Mouse (Mus musculus): ENCODE data around the gene Gm10382. TPM values are rescaled to one million over a fixed set of nuclear protein-coding genes. Genes with fewer than 3 reads are reported as not detected.

Gene Gm10382
- total RNA-seq, 1 experiment = 0.98 TPM

DNA sequence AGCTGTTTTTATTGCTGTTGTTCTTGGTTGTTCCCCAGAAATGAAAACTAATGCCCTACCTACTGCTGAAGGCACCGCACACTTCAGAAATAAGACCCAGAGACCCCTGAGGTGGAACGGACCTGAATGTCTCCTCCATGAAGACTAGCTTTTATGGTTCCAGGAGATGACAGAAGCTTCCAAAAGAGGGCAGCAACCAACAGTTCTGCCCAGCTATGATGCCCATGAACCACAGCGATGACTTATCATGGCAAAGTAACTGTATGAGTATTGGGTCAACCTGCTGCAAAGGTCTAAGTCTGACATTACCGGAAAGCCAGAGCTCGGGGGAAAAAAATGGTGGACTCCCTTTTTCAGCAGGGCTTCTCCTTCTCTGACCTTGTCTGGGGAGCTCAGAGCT, 10.2 kb upstream of the Gm10382 start:
- H3K4me1 ChIP-seq (ENCODE audit: control insufficient read depth in 2 of 2, insufficient read depth in 2 of 2, low read length in 2 of 2, poor library complexity in 1 of 2) = no peaks in the 10 kb centered on the region
- no peak overlapping the region for H3K9ac ChIP-seq (ENCODE audit: insufficient read depth, low read depth, low read length, poor library complexity, severe bottlenecking)
- DNase-seq (ENCODE audit: low read depth, low spot score) = no peak
- H3K36me3 ChIP-seq (ENCODE audit: control insufficient read depth, insufficient read depth, low read length, poor library complexity, severe bottlenecking) = no peaks in the 10 kb centered on the region
- no peaks in the 10 kb centered on the region for H3K9me3 ChIP-seq (ENCODE audit: control insufficient read depth, insufficient read depth, low read depth, low read length)
- in situ Hi-C loops (cut with MboI; ENCODE audit: low sequenced_read_pairs in 2 of 2, unreplicated experiment in 2 of 2) = no loop called here
- TF ChIP-seq ZNF384 (IDR thresholded peaks at IDR 0.05; ENCODE audit: low read depth, low read length) (no peak), CHD2 (IDR thresholded peaks at IDR 0.05; ENCODE audit: low read depth, low read length) (no peak), ZC3H11A (IDR thresholded peaks at IDR 0.05; ENCODE audit: borderline replicate concordance, low read depth, low read length) (no peak), MAFK (IDR thresholded peaks at IDR 0.05; ENCODE audit: insufficient read depth, low read depth, low read length) (no peak), HCFC1 (IDR thresholded peaks at IDR 0.05; ENCODE audit: borderline replicate concordance, insufficient read depth, low read length) (no peak)
- H3K27ac ChIP-seq (ENCODE audit: insufficient read depth, low read depth, low read length, poor library complexity, severe bottlenecking) = no peak overlapping the region
- no peak overlapping the region for H3K4me3 ChIP-seq (ENCODE audit: insufficient read depth in 1 of 2, low read depth in 1 of 2, low read length in 2 of 2, poor library complexity in 1 of 2, severe bottlenecking in 1 of 2)

DNA sequence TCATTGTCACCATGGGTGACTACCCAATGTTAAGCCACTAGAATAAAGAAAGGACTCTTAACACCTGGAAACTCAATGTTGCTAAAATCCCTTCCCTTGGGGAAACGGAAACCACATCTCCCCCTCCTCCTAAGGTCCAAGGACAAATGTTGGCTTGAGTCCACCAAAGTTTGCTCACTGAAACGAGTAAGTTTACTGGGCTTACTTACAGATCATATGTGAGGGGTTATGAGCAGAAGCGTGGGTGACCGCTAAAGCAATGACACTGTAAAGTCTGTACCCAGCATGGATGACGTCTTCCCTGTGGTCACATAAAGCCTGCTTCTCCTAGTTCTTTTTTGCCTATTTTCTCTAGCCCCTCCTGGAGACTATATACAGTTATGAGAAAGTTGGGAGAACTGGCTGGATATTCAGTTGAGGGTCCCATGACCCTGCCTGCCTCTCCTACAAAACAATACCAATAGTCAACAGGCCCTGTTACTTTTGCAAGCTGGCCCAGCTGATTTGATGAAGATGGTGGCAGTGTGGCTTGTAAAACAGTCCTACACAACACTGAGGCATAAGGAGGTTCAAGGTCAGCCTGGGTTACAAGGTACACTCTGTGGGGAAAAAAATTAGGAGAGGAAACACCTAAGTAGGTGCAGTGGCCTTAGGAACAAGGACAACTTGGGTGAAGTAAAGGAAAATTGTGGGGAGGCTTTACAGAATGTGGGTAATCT, 7.0 kb upstream of the Gm10382 start:
- in situ Hi-C loops (cut with MboI; ENCODE audit: low sequenced_read_pairs in 2 of 2, unreplicated experiment in 2 of 2) = no loop called here
- H3K36me3 ChIP-seq (ENCODE audit: control insufficient read depth, insufficient read depth, low read length, poor library complexity, severe bottlenecking) = peaks cover 11% of the 10 kb centered on the region
- H3K4me1 ChIP-seq (ENCODE audit: control insufficient read depth in 2 of 2, insufficient read depth in 2 of 2, low read length in 2 of 2, poor library complexity in 1 of 2) = no peaks in the 10 kb centered on the region
- no peak overlapping the region for H3K4me3 ChIP-seq (ENCODE audit: insufficient read depth in 1 of 2, low read depth in 1 of 2, low read length in 2 of 2, poor library complexity in 1 of 2, severe bottlenecking in 1 of 2)
- H3K9ac ChIP-seq (ENCODE audit: insufficient read depth, low read depth, low read length, poor library complexity, severe bottlenecking) = no peak overlapping the region
- DNase-seq (ENCODE audit: low read depth, low spot score) = no peak
- no peak for TF ChIP-seq ZC3H11A (IDR thresholded peaks at IDR 0.05; ENCODE audit: borderline replicate concordance, low read depth, low read length)
- no peak for TF ChIP-seq ZNF384 (IDR thresholded peaks at IDR 0.05; ENCODE audit: low read depth, low read length)
- H3K9me3 ChIP-seq (ENCODE audit: control insufficient read depth, insufficient read depth, low read depth, low read length) = no peaks in the 10 kb centered on the region
- no peak overlapping the region for H3K27ac ChIP-seq (ENCODE audit: insufficient read depth, low read depth, low read length, poor library complexity, severe bottlenecking)

DNA sequence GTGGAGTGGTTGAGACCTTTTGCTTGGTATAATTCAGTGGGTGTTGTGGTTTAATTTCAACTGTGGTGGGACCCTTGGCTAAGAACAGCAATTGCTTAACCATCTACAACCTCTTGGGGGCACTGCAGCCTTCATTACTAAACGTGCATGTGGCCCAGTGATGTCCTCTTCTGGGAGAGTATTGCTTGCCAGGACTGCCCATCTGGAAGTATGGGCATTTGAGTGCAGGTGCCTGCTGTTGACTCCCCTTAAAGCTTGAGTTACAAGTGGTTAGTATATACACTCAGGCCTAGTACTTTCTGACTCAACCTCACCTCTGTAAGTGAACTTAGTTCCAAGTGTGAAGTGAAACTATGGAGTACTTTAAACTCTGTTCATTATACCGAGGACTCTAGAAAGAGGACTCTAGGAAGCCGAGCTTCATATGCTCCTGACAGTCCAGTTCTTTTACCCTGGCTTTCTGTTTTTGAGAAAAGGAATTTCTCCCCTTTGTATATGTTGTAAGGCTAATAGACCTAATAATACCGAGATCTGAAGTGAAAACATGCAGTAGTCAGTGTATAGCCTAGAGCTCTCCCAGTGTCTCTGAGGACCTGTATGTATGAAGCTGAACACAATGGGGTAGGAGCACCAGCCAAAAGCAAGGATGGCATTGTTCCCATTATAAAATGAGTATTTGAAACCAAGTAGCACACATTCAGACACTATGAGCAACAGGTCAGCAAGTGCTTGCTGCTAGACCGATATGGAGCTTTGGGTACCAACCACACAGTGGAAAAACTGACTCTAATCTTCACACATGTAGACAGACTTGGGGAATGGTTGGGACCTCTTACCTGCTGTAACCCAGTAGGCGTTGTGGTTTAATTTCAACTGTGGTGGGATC, 6.2 kb upstream of the Gm10382 start:
- H3K36me3 ChIP-seq (ENCODE audit: control insufficient read depth, insufficient read depth, low read length, poor library complexity, severe bottlenecking) = peaks cover 11% of the 10 kb centered on the region
- no peak overlapping the region for H3K27ac ChIP-seq (ENCODE audit: insufficient read depth, low read depth, low read length, poor library complexity, severe bottlenecking)
- DNase-seq (ENCODE audit: low read depth, low spot score) = no peak
- H3K4me3 ChIP-seq (ENCODE audit: insufficient read depth in 1 of 2, low read depth in 1 of 2, low read length in 2 of 2, poor library complexity in 1 of 2, severe bottlenecking in 1 of 2) = no peak overlapping the region
- TF ChIP-seq ZC3H11A (IDR thresholded peaks at IDR 0.05; ENCODE audit: borderline replicate concordance, low read depth, low read length) (no peak), ZNF384 (IDR thresholded peaks at IDR 0.05; ENCODE audit: low read depth, low read length) (no peak), HCFC1 (IDR thresholded peaks at IDR 0.05; ENCODE audit: borderline replicate concordance, insufficient read depth, low read length) (no peak), MAFK (IDR thresholded peaks at IDR 0.05; ENCODE audit: insufficient read depth, low read depth, low read length) (no peak), CHD2 (IDR thresholded peaks at IDR 0.05; ENCODE audit: low read depth, low read length) (no peak; the same call in 1 of the 2 replicates)
- no peak overlapping the region for H3K9ac ChIP-seq (ENCODE audit: insufficient read depth, low read depth, low read length, poor library complexity, severe bottlenecking)
- H3K4me1 ChIP-seq (ENCODE audit: control insufficient read depth in 2 of 2, insufficient read depth in 2 of 2, low read length in 2 of 2, poor library complexity in 1 of 2) = no peaks in the 10 kb centered on the region
- H3K9me3 ChIP-seq (ENCODE audit: control insufficient read depth, insufficient read depth, low read depth, low read length) = no peaks in the 10 kb centered on the region
- in situ Hi-C loops (cut with MboI; ENCODE audit: low sequenced_read_pairs in 2 of 2, unreplicated experiment in 2 of 2) = no loop called here

DNA sequence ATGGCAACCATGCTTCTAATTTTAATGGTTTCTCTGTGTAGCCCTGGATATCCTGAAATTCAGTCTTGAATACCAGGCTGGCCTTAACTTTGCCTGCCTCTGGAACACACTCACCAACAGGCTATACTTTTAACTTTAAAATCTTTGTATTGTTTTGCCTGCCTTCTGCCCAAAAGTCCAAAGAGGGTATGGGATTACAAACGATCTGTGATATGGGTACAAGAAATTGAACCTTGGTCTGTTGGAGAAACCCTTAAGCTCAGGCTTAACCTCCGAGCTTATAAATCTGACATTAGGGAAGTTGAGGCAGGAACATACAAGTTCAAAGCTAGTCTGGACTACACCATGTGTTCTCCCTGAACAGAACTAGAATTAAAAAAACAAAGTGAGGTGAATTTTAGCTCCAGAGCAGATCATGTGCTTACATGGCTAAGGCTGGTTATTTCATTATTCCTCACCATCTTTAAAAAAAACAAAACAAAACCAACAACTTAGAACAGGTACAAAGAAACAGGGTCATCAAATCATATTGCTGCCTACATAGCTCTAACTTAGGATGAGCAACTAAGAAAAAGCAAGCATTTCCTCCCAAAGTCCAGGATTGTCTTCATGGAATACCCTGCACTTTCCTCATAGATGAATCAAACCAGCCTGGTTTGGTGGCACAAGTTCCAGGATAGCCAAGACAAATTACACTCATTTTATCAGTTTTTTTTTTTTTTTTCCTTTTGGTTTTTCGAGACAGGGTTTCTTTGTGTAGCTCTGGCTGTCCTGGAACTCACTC, 5.3 kb upstream of the Gm10382 start:
- peaks cover 20% of the 10 kb centered on the region for H3K36me3 ChIP-seq (ENCODE audit: control insufficient read depth, insufficient read depth, low read length, poor library complexity, severe bottlenecking)
- H3K9ac ChIP-seq (ENCODE audit: insufficient read depth, low read depth, low read length, poor library complexity, severe bottlenecking) = no peak overlapping the region
- no peak for TF ChIP-seq HCFC1 (IDR thresholded peaks at IDR 0.05; ENCODE audit: borderline replicate concordance, insufficient read depth, low read length)
- TF ChIP-seq ZNF384 (IDR thresholded peaks at IDR 0.05; ENCODE audit: low read depth, low read length) = no peak
- TF ChIP-seq CHD2 (IDR thresholded peaks at IDR 0.05; ENCODE audit: low read depth, low read length) = no peak; the same call in 1 of the 2 replicates
- no peak for TF ChIP-seq ZC3H11A (IDR thresholded peaks at IDR 0.05; ENCODE audit: borderline replicate concordance, low read depth, low read length)
- TF ChIP-seq MAFK (IDR thresholded peaks at IDR 0.05; ENCODE audit: insufficient read depth, low read depth, low read length) = no peak
- no peak for DNase-seq (ENCODE audit: low read depth, low spot score)
- H3K27ac ChIP-seq (ENCODE audit: insufficient read depth, low read depth, low read length, poor library complexity, severe bottlenecking) = no peak overlapping the region
- H3K4me1 ChIP-seq (ENCODE audit: control insufficient read depth in 2 of 2, insufficient read depth in 2 of 2, low read length in 2 of 2, poor library complexity in 1 of 2) = no peaks in the 10 kb centered on the region
- in situ Hi-C loops (cut with MboI; ENCODE audit: low sequenced_read_pairs in 2 of 2, unreplicated experiment in 2 of 2) = no loop called here
- H3K4me3 ChIP-seq (ENCODE audit: insufficient read depth in 1 of 2, low read depth in 1 of 2, low read length in 2 of 2, poor library complexity in 1 of 2, severe bottlenecking in 1 of 2) = no peak overlapping the region
- H3K9me3 ChIP-seq (ENCODE audit: control insufficient read depth, insufficient read depth, low read depth, low read length) = no peaks in the 10 kb centered on the region

Data from ES-E14 (cell line).